Mouse (Mus musculus) right cerebral cortex, postnatal 36 days (tissue): ENCODE measurements around the gene Gm43518.

ENCODE experiments used
- DNase-seq, 2 experiments: peaks; one replicate each; pipeline ENCODE4 v3.0.0; 2022; ENCODE audit warnings: low spot score in 2 of 2, mixed read lengths in 1 of 2

Gm43518 gene

GRCm38 (mm10) chr5:123927118-123927517 is at the start of gene Gm43518:
Gene Gm43518, plus strand, starts transcription at chr5:123927418.
- DNase-seq, result no peak

DNA sequence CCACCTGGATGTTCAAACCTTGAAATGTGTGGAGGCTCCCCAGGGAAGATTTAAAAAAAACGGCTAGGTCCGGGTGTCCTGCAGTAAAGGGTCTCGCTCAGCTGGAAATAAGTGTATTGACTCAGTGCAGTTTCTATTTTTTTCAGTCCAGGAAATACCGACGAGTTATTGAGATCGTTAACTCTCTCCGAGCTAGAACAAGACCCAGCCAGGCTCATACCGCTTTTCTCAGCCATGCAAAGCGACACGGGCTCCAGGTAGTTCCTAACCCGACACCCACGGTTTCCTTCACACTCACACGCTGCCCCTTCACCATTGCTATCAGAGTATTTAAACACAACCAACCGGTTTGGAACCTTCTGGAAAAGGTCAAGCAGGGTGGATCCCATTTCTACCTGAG is 49.2 kb upstream of the Gm43518 start:
- no peak for DNase-seq

DNA sequence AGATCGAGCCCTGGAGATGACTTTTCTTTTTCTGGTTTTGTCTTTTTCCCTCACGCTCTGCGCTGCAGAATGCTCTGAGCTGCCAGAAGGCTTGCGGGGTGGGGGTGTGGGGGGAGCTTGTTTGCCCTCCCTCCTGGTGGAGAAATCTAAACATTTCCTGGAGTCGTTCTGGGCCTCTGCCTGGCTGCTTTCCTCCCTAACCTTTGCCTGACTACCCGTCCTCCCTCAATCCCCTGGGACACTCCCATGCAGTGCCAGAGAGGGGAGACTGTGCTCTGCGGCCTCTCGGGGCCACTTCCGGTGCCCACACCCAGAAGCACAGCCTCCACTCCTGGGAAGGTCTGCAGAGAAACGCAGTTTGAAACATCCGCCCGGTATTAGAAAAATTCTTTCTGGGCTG is 47.3 kb upstream of the Gm43518 start, which contains the start of gene Hcar1:
TSS of gene Hcar1 (minus strand) at position 93 of the 400 bp plus-strand sequence.
- no peak for DNase-seq

GRCm38 (mm10) chr5:123880778-123881177 is 46.4 kb upstream of the Gm43518 start:
- DNase-seq, result no peak

DNA sequence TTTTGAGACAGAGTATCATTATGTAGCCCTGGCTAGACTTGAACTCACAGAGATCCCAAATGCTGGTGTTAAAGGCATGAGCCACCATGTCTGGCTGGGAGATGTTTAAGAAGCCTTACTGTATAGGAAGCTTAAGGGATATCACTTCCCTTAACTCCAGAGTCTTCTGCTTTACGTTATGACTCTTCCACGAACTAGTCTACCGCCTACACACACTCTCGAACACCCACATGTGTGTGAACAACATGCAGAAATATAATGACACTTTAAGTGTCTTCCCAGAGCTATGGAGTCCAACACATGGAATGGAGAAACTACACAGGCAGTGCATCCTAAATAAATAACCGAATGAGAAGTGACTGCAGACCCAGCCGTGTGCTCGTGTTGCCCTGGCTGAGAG is 43.3 kb upstream of the Gm43518 start:
- DNase-seq, result no peak

- DNase-seq, result no peak
Measured at GRCm38 (mm10) chr5:123884332-123884731, 42.9 kb upstream of the Gm43518 start.

DNA sequence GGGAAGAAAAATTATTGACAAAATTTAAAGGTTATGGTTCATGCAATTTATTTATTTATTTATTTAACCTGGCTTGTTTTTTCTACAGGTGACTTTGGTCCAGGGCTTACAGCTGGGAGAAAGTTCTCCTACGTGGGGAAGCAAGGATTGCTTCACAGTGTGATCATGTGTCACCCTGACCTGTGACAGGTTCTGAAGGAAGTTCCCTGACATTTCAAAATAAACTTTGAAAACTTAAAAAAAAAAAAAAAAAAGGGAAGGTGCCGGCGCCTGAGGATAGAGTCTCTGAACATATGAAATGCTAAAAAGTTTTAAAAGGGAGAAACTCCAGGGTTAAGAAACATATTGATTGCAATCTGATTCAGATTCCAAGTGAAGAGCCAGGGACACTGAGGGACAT is 40.9 kb upstream of the Gm43518 start:
- no peak for DNase-seq

DNA sequence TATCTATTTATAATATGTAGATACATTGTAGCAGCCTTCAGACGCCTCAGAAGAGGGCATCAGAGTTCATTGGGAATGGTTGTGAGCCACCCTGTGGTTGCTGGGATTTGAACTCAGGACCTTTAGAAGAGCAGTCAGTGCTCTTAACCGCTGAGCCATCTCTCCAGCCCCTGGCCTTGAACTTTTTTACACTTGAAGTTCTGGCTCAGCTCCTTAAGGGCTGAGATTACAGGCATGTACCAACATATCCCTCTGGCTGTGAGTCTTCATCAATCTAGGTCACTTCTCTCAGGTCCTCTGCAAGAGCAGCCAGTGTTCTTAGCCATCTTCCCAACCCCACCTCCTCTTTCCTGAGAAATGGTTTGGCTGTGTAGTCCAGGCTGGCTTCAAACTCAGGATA is 36.9 kb upstream of the Gm43518 start:
- DNase-seq, result no peak

- DNase-seq, result no peak
Measured at GRCm38 (mm10) chr5:123890987-123891386, 36.2 kb upstream of the Gm43518 start.

DNA sequence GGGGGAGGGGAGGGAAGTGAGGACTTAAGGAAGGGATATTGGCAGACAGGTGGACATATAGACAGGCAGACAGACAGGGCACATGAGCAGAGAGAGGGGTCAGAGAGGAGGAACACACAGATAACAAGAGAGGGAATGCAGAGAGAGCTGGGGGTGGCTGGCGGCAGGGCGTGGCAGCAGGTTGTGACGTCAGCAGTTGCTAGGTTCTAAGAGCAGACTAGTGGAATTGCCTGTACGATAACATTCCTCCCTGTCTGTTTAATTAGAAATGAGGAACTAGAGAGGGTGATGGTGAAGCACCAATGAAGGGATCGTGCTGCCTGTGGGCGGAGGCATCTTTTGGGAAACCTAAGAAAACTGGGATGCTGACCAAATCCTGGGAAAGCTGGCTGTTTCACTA is 35.5 kb upstream of the Gm43518 start:
- no peak for DNase-seq

DNA sequence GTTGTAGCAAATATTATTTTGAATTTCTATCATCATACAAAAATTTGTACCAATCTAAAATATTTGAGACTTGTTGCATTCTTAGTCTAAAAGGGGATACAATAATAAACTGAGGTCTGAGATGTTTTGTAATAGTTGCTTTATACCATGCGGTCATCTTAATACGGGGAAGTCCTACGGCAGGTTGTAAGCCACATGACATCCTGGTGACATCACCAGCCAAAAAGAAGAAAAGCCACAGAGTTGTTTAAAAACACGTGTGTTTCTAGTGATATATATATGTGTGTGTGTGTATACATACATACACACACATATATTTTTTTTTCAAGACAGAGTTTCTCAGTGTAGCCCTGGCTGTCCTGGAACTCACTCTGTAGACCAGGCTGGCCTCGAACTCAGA is 33.7 kb upstream of the Gm43518 start:
- no peak for DNase-seq

DNA sequence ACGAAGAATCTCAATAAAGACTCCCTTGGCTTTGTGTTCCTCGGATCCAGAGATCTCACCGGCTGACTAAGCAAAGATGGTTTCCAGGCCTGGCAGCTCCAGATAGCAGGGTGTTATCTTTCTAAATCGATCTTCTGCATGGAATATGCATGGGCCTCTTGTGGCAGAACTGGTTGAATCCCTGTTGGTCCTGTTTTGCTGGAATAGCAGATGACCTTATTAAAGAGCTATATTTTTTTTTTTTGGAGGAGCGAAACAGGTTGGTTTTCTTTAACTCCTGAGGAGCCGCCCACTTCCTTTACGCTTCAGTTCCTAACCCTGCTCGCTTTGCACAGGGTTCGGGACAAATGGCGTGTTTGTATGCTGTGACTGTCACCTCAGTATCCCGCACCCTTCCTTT is 30.8 kb upstream of the Gm43518 start:
- no peak for DNase-seq

- DNase-seq, result no peak
Measured at GRCm38 (mm10) chr5:123897352-123897751, 29.9 kb upstream of the Gm43518 start.

- DNase-seq, result no peak
Measured at GRCm38 (mm10) chr5:123904059-123904672, 23.1 kb upstream of the Gm43518 start.

- no peak for DNase-seq
Measured at GRCm38 (mm10) chr5:123906146-123906975, 20.9 kb upstream of the Gm43518 start.

DNA sequence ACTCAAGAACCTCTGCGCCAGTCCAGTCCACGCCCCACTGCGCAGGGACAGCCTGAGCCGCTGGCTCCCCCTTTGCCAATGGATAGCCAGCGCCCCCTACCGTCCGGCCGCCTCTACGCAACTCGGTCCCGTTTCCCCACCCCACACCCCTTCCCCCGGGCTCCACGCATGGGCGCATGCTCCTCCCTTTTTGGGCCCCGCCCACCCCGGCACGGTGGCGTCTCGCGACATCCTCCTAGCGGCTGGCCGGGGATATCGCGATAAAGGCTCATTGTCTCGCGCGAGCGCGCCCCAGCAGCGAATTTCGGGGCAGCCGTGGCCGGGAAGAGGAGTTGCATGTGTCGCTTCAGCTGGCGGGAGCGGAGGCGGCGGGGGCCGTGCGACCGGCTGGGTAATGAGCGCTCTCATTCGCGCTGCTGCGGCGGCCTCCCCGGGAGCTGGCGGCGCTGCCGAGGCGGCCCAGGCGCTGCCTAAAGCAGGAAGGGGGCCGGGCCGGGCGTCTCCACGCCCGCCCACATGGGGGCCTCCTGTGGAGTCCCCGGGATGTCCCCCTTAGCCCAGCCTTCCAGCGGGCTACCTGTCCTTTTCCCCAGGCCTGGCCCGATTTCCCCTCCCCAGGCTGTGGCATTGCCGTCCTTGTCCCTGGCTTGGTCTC is 20.1 kb upstream of the Gm43518 start, which contains the start of gene Denr:
TSS of gene Denr (plus strand) at position 200 of the 655 bp plus-strand sequence.
- peak; percentile 95 to 96 for DNase-seq

DNA sequence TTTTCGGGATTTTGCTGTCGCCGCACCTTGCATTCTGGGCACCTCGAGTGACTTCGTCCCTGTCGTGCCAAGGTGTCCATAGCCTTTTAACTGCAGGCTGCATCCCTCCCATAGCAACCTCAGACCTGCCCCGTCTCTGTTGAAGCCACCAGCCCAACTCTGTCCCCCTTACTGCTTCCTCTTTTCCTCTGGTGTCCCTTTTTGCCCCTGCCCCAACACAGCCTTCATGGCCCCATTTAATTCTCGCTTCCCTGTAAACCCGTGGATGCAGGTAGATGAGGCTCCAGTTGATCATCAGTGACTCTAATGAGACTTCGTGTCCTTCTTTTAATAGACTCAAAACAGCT is 19.6 kb upstream of the Gm43518 start:
- DNase-seq, result no peak

DNA sequence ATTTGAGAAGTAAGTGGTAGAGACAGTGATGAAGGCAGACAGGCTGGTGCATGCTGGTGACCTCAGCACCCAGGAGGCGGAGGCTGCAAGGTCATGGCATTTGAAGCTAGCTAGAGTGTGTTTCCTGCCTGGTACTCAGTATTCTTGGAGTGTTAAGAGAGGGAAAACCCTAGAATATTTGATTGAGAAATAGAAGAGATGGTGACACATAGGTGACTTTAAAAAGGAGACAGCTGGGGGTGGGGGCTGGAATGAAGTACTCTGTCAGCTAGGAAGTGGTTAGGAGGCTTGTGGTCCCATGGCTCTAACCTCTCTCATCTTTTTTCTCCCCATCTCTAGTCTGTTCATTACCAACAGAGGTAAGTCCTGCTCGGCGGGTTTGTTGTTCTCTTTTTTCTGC is 12.4 kb upstream of the Gm43518 start:
- DNase-seq, result no peak

- no peak for DNase-seq
Measured at GRCm38 (mm10) chr5:123922112-123922511, 5.1 kb upstream of the Gm43518 start.

- peak; percentile 89 to 90 for DNase-seq
Measured at GRCm38 (mm10) chr5:123930508-123930989, 3.3 kb downstream of the Gm43518 start, which contains the start of gene Ccdc62. Gene Ccdc62, plus strand, starts transcription at chr5:123930679.

GRCm38 (mm10) chr5:123931131-123931530 is 3.9 kb downstream of the Gm43518 start:
- no peak for DNase-seq

DNA sequence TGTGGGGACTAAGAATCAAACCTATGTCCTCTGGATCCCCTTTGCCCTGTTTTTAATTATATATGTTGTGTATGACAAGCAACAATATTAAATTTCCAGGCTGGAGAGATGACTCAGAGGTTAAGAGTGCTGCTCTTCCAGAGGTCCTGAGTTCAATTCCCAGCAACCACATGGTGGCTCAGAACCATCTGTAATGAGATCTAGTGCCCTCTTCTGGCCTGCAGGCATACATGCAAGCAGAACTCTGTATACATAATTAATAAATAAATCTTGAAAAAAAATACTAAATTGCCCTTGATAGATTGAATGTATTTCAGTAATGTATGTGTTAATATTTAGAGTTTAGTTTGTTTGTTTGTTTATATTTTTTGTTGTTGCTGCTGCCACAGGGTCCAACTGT is 5.7 kb downstream of the Gm43518 start:
- no peak for DNase-seq

DNA sequence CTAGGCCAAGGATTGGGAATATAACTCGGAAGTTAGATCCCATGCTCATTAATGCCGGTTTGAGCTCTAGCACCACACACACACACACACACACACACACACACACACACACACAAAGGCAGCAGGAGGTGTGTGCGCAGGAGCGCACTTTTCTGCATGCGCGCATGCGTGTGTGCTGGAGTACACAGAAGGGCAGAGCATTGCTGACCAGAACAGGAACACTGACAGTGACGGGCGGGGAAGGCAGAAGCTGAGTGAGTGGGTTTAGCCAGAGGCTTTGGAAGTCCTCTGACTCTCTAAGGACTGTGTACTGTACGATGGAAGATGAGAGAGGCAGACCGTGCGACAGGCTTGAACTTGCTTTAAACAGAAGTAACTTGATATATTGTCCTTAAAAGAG is 6.3 kb downstream of the Gm43518 start:
- no peak for DNase-seq
